Mouse (Mus musculus): ENCODE measurements around the gene Adgre4. TPM values are rescaled to one million over a fixed set of nuclear protein-coding genes. Genes with fewer than 3 reads are reported as not detected.
"Not testable (repeated sequence)": the region's sequence is repeated elsewhere in the genome, so short reads cannot be mapped to it uniquely, and the experiment has no call there.

Gene Adgre4
- polyA plus RNA-seq, 1 experiment from 2014 or later = 0.06 TPM

- no peaks in the 10 kb centered on the region for H3K27me3 ChIP-seq
- H3K36me3 ChIP-seq = no peaks in the 10 kb centered on the region
- H3K4me1 ChIP-seq (replicated peaks) = no peaks in the 10 kb centered on the region
- 93% methylated on average over 4 of the region's 4 CpGs for WGBS
- no peak overlapping the region for H3K4me2 ChIP-seq
- no peak overlapping the region for H3K27ac ChIP-seq (replicated peaks)
- no peaks in the 10 kb centered on the region for H3K9me3 ChIP-seq
- ATAC-seq (ENCODE audit: low read depth) = no peak
- H3K4me3 ChIP-seq = no peak overlapping the region
- H3K9ac ChIP-seq = no peak overlapping the region
Observed at GRCm38 (mm10) chr17:55843067-55843466, 93.3 kb downstream of the Adgre4 start.

DNA sequence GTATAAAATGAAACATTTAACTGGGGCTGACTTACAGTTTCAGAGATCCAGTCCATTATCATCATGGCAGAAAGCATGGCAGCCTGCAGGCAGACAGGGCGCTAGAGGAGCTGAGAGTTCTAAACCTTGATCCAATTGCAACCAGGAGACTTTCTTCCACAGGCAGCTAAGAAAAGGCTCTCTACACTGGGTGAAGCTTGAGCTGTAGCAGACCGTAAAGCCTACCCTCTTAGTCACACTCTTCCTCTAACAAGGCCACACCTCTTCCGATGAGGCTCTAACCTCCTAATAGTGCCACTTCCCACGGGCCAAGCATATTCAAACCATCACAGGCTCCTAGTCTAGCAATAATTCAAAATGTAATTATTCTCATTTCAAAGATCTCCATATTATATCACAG, 127.4 kb downstream of the Adgre4 start:
- ATAC-seq (ENCODE audit: low read depth) = no peak
- no peak overlapping the region for H3K4me3 ChIP-seq
- peaks cover 2% of the 10 kb centered on the region; the same call in 1 of the 2 replicates for H3K9me3 ChIP-seq
- no peak overlapping the region for H3K9ac ChIP-seq
- 90% methylated on average over 4 of the region's 4 CpGs for WGBS
- no peak overlapping the region for H3K27ac ChIP-seq (replicated peaks)
- no peaks in the 10 kb centered on the region for H3K36me3 ChIP-seq
- H3K4me1 ChIP-seq (replicated peaks) = peaks cover 22% of the 10 kb centered on the region
- H3K27me3 ChIP-seq = no peaks in the 10 kb centered on the region
- no peak overlapping the region for H3K4me2 ChIP-seq

DNA sequence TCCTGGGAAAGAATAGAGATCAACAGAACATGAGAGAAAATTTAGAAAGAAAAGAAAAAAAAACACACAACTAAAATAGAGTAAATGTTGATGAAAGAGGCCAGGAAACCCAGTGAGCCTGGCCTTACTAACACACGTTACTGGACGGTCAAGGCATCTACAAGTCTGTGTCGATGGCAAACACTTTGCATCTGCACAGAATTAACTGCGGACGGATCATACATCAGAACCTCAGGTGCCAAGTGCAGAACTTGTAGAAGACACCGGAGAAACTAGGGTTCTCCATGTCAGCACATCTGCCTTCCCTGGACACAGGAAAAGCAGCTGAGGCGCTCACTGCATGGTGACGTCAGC, 128.5 kb downstream of the Adgre4 start:
- not testable (repeated sequence) for ATAC-seq (ENCODE audit: low read depth); H3K9me3 ChIP-seq; H3K36me3 ChIP-seq; H3K27me3 ChIP-seq
- under 1% methylated on average over 8 of the region's 8 CpGs for WGBS
- peak overlapping the region; percentile 73 for H3K9ac ChIP-seq
- H3K4me3 ChIP-seq = peak overlapping the region; percentile 49
- H3K4me1 ChIP-seq (replicated peaks) = peaks cover 22% of the 10 kb centered on the region
- peak overlapping the region; percentile 64 for H3K4me2 ChIP-seq
- peak overlapping the region; percentile 79 for H3K27ac ChIP-seq (replicated peaks)

GRCm38 (mm10) chr17:55878636-55879369, 129.0 kb downstream of the Adgre4 start, which contains the start of gene Zfp119a:
Gene Zfp119a, minus strand, starts transcription at chr17:55878930.
- WGBS = under 1% methylated on average over 40 of the region's 53 CpGs
- H3K9ac ChIP-seq = peak within 1 kb of the TSS; percentile 75
- H3K36me3 ChIP-seq, H3K27me3 ChIP-seq, H3K9me3 ChIP-seq: not testable (repeated sequence)
- ATAC-seq (ENCODE audit: low read depth) = peak; percentile 100
- peak within 1 kb of the TSS; percentile 84 for H3K27ac ChIP-seq (replicated peaks)
- H3K4me3 ChIP-seq = peak within 1 kb of the TSS; percentile 49
- H3K4me2 ChIP-seq = peak within 1 kb of the TSS; percentile 64
- H3K4me1 ChIP-seq (replicated peaks) = peaks cover 22% of the 10 kb centered on the region

DNA sequence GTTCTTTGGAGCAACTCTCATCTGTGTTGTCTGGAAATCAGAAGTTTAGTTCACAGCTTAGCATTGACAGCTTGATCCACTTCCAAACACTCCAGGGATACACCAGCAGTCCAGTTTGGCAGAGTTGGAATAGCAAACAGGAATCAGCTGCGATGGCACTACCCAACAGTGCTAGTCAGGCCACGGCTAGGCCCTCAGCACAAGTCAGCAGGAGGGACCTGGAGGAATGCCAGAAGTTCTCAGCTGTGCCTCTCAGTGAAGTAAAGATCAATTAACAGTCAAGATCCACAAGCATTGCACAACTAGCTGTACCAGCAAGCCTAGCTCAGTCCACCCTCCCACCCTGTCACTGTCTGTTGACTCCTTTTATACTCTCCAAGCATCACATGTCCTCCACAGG, 133.8 kb downstream of the Adgre4 start:
- H3K4me2 ChIP-seq = no peak overlapping the region
- 61% methylated on average over 2 of the region's 2 CpGs for WGBS
- no peak overlapping the region; the same call in 1 of the 2 replicates for H3K9ac ChIP-seq
- H3K9me3 ChIP-seq = no peaks in the 10 kb centered on the region
- H3K27ac ChIP-seq (replicated peaks) = no peak overlapping the region
- H3K36me3 ChIP-seq = no peaks in the 10 kb centered on the region
- no peak for ATAC-seq (ENCODE audit: low read depth)
- no peak overlapping the region for H3K4me3 ChIP-seq
- peaks cover 16% of the 10 kb centered on the region for H3K27me3 ChIP-seq
- peaks cover 6% of the 10 kb centered on the region for H3K4me1 ChIP-seq (replicated peaks)

DNA sequence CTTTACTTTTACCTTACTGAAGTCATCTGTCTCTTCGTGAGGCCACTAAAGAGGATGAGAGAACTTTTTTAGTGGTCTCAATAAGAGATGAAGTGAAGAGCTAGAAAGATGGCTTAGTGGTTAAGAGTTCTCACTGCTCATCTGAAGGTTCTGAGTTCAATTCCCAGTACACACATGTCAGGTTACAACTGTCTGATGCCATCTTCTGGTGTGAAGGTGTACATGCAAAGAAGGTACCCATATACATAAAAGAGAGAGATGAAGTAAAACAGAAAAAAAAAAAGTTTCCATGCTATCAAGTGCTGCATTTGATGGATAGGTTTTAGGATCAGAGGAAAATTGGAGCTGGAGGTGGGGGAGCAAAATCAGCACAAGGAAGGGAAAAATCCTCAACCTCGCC, 135.1 kb downstream of the Adgre4 start:
- no peak overlapping the region for H3K4me2 ChIP-seq
- peaks cover under 1% of the 10 kb centered on the region; the same call in 1 of the 2 replicates for H3K4me1 ChIP-seq (replicated peaks)
- ATAC-seq (ENCODE audit: low read depth) = no peak
- H3K36me3 ChIP-seq = no peaks in the 10 kb centered on the region
- no peak overlapping the region for H3K4me3 ChIP-seq
- H3K27ac ChIP-seq (replicated peaks) = no peak overlapping the region
- no peak overlapping the region for H3K9ac ChIP-seq
- WGBS = 58% methylated on average over 2 of the region's 2 CpGs
- H3K9me3 ChIP-seq = no peaks in the 10 kb centered on the region
- peaks cover 19% of the 10 kb centered on the region for H3K27me3 ChIP-seq

DNA sequence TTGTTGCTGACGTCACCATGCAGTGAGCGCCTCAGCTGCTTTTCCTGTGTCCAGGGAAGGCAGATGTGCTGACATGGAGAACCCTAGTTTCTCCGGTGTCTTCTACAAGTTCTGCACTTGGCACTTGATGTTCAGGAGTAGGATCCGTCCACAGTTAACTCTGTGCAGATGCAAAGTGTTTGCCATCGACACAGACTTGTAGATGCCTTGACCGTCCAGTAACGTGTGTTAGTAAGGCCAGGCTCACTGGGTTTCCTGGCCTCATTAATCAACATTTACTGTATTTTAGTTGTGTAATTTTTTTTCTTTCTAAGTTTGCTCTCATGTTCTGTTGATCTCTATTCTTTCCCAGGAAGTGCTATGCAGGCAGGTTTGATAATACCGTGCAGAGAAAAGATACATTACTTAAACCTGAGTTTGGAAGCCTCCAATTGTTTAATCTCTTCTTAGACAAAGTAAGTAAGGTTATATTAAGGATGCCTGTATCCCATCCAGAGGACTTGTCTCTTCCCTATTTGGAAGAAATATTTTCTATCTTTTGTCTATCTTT, 142.7 kb downstream of the Adgre4 start:
- peak overlapping the region; percentile 69 for H3K27ac ChIP-seq (replicated peaks)

GRCm38 (mm10) chr17:55903087-55903486, 153.3 kb downstream of the Adgre4 start:
- Histone ChIP-seq H3K9ac (no peak overlapping the region), H3K27me3 (no peaks in the 10 kb centered on the region), H3K36me3 (peaks cover 14% of the 10 kb centered on the region), H3K4me2 (no peak overlapping the region), H3K9me3 (peaks cover 9% of the 10 kb centered on the region), H3K4me3 (no peak overlapping the region), H3K4me1 (replicated peaks) (no peaks in the 10 kb centered on the region), H3K27ac (replicated peaks) (no peak overlapping the region)
- ATAC-seq (ENCODE audit: low read depth) = no peak
- 68% methylated on average over 2 of the region's 2 CpGs for WGBS

More for the DNA sequence above, 142.7 kb downstream of the Adgre4 start:
- Histone ChIP-seq H3K36me3 (peaks cover 20% of the 10 kb centered on the region), H3K4me1 (replicated peaks) (peaks cover 11% of the 10 kb centered on the region), H3K4me3 (peak overlapping the region; percentile 48), H3K9ac (peak overlapping the region; percentile 64), H3K4me2 (peak overlapping the region; percentile 58)
- H3K27me3 ChIP-seq; ATAC-seq (ENCODE audit: low read depth); H3K9me3 ChIP-seq: not testable (repeated sequence)
- WGBS = 13% methylated on average over 6 of the region's 8 CpGs

Other genes with a start within 250 kb of the Adgre4 start
- 0.06 TPM in 1 of 2 replicates, not detected in the other for gene Vmn2r118, start 124.8 kb upstream of the Adgre4 start, polyA plus RNA-seq (2015; fragmentation: Nextera tagmentation; extraction: Ambion mirVana)
- gene Pot1b, start 37.4 kb upstream of the Adgre4 start, polyA plus RNA-seq (2015; fragmentation: Nextera tagmentation; extraction: Ambion mirVana) = 7.5 and 8.3 TPM in 2 replicates
- 10.1 and 11.9 TPM in 2 replicates for gene Zfp119a, start 128.9 kb downstream of the Adgre4 start, polyA plus RNA-seq (2015; fragmentation: Nextera tagmentation; extraction: Ambion mirVana)
- gene Zfp959, start 142.1 kb downstream of the Adgre4 start, polyA plus RNA-seq (2015; fragmentation: Nextera tagmentation; extraction: Ambion mirVana) = 15.6 and 18.9 TPM in 2 replicates
- 9.0 and 9.6 TPM in 2 replicates for gene Zfp119b, start 199.5 kb downstream of the Adgre4 start, polyA plus RNA-seq (2015; fragmentation: Nextera tagmentation; extraction: Ambion mirVana)
- 4.1 and 5.1 TPM in 2 replicates for gene Ebi3, start 202.7 kb downstream of the Adgre4 start, polyA plus RNA-seq (2015; fragmentation: Nextera tagmentation; extraction: Ambion mirVana)
- 21.1 and 24.1 TPM in 2 replicates for gene Yju2, start 209.1 kb downstream of the Adgre4 start, polyA plus RNA-seq (2015; fragmentation: Nextera tagmentation; extraction: Ambion mirVana)
- 150 and 161 TPM in 2 replicates for gene Shd, start 220.5 kb downstream of the Adgre4 start, polyA plus RNA-seq (2015; fragmentation: Nextera tagmentation; extraction: Ambion mirVana)
- 145 and 165 TPM in 2 replicates for gene Fsd1, start 236.5 kb downstream of the Adgre4 start, polyA plus RNA-seq (2015; fragmentation: Nextera tagmentation; extraction: Ambion mirVana)